Mouse (Mus musculus): ENCODE results near the gene Slc12a8. TPM values are rescaled to one million over a fixed set of nuclear protein-coding genes. Genes with fewer than 3 reads are reported as not detected.
A peak's percentile ranks its signal among the peaks of the same experiment; 100 is the strongest.

Slc12a8 gene
- total RNA-seq, 2 experiments from 2014 or later = not detected

- no peak for ATAC-seq (replicated peaks; ENCODE audit: poor library complexity)
Measured at GRCm38 (mm10) chr16:33537499-33538225, 20.5 kb downstream of the Slc12a8 start.

GRCm38 (mm10) chr16:33544346-33544745, 27.2 kb downstream of the Slc12a8 start:
- ATAC-seq (replicated peaks; ENCODE audit: poor library complexity) = no peak

DNA sequence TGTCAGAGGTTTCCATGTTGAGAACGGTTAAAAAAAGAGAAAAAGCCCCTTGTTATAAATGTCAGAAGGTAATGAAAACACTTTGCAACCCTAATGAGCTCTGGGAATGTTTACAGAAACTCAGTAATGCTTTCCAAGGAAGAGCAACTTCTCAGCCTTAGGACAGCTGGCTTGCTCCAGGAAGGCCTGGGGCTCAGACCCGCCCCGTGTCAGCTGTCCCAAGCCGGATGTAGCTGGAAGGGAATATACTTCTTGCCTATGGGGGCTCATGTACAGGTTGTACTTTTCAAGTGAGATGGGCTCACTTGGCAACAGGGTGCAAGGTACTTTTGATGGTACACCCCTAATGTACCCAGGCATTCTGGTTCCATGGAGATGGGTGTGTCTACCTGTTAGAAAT, 28.4 kb downstream of the Slc12a8 start:
- no peak for ATAC-seq (replicated peaks; ENCODE audit: poor library complexity)

DNA sequence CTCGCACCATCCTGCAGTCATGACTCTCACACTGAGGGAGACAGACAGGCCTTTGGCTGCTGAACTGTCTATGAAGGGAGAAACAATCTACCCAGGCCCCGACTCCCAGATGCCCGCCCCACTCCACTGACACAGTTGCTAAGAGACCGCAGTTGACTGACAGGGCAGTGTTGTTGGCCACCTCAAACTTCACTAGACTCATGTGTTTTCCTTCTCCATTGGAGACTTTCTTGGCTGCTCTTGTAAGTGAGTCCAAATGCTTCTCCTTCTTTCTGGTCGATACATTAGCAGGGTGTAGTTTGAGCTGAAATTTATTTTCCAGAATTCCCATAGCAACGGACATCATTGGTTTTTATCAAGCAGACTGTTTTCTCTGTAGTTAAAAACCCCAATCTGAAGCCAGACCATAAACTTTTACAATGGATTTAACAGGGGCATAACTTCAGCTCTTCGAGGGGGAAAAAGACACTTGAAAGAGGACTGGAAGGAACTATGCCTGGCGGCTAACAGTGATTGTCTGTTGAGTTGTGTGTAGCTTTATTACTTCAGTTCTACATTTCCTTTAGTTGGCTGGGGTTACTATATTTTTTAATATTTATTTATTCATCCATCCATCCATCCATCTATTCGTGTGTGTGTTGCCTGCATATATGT, 36.7 kb downstream of the Slc12a8 start:
- ATAC-seq (replicated peaks; ENCODE audit: poor library complexity) = no peak

DNA sequence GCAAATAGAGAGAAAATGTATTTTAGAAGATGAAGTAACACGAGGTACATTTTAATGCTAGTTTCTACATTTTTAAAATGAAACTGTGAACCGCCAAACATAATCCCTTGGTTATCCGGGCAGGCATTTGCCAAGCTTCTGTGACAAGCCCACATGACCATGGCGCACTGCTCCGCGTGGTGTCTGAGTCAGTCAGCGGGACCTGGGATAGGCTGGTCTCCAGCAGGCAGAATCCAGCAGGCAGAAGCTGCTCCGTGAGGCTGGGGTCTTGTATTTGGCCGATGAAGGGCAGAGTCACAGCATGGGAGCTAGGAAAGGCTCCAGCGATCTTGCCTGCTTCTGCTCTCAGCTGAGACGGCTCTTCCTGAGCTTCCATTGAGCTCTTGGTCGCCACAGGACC, 41.0 kb downstream of the Slc12a8 start:
- no peak for ATAC-seq (replicated peaks; ENCODE audit: poor library complexity)

DNA sequence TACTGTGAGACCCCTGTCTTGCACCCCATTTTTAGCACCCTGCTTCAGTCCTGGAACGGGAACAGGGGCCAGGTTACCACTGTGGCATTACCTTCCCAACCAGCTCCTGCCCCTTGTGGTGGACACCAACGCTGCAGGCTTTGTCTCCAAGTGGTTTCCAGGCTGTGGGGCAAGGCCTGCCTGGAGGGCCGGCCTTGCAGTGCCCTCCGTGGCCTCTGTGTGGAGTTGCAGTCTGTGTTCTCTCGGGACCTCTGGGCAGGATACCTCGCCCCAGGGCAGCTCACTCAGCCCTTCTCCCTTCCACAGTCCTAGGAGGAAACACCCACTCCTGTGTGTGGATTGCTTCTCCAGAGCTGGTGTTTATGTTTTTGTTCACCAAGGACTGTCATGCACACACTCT, 43.2 kb downstream of the Slc12a8 start:
- peak; percentile 100 for ATAC-seq (replicated peaks; ENCODE audit: poor library complexity)

DNA sequence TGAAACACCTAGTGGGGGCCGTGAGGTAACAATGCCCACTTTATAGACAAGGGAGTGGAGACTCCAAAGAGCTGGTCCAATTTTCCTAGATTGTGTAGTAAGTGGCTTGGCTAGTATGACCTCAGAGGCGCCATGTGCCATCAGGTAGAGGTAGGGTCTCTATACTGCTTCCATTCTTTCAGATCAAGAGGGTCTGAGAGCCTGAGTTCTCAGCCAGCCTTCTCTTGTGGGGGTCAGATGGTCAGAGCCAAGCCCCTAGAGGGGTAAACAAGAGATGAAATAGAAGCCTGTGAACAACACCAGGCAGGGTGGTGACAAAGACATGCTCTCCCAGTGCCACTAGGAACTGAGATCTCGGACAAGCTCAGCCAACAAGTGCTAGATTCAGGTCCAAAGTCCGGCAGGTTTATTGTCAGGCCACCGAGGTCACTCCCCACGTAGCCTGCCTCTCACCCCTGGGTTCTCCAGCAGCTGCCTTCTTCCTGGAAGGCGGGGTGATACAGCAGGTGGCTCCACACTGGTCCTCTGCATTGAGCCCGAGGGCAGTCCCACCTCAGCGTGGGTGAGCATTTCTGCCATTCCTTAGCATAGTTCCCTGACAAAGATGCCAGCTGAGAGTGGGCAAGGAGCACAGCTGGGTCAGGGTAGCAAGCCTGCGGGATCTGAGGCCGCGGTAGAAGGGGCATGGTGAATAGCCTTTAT, 44.3 kb downstream of the Slc12a8 start:
- no peak for ATAC-seq (replicated peaks; ENCODE audit: poor library complexity)

DNA sequence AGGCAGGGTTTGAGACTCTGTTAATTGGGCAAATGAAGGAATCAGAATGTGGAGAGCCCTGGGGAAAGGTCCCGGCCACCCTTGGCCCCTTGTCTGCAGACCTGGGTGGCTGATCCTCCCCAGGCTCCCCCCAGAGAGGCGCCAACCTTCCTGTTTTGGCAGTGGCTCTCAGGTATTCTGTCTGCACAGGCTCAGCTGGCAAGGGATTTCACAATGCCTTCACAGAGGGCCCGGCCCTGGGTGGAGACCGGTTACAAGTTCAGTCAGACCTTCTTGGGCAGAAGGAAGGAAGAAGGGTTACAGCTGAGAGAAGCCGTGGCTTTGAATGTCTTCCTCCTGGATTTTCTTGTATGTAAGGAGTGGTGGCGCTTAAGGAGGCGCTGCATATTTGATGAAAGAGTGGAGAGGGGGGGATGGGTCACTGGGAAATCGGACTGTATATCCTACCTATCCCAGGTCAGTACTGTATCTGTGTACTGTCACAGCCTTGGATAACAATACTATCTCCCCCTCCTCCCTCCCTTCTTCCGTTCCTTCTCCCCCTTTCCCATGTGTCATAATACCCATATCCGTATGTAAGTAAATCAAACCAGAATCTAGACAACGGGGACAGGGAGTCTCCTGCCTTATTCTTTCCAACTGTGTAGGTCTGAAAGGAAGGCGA, 45.9 kb downstream of the Slc12a8 start:
- peak; percentile 45 for ATAC-seq (replicated peaks; ENCODE audit: poor library complexity)

- no peak for ATAC-seq (replicated peaks; ENCODE audit: poor library complexity)
Measured at GRCm38 (mm10) chr16:33563538-33564013, 46.4 kb downstream of the Slc12a8 start.

GRCm38 (mm10) chr16:33566467-33566866, 49.3 kb downstream of the Slc12a8 start:
- no peak for ATAC-seq (replicated peaks; ENCODE audit: poor library complexity)

DNA sequence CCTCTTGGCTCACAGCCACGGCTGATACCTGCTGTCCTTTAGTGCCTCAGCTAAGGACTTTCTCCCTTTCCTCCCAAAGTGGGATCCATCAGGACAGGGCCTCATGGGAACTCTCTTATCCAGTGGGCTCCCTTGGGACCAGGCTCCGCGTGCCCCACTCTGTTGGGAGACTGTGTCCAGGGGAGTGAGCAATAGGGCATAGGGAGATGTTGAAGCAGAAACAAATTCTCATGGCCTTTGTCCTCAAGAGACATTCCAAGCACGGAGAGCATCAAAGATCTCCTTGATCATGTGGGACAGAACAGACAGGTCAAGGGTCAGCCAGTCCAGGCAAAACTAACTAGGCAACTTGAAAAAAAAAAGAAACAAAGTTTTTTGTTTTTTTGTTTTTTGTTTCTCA, 50.6 kb downstream of the Slc12a8 start:
- ATAC-seq (replicated peaks; ENCODE audit: poor library complexity) = no peak

DNA sequence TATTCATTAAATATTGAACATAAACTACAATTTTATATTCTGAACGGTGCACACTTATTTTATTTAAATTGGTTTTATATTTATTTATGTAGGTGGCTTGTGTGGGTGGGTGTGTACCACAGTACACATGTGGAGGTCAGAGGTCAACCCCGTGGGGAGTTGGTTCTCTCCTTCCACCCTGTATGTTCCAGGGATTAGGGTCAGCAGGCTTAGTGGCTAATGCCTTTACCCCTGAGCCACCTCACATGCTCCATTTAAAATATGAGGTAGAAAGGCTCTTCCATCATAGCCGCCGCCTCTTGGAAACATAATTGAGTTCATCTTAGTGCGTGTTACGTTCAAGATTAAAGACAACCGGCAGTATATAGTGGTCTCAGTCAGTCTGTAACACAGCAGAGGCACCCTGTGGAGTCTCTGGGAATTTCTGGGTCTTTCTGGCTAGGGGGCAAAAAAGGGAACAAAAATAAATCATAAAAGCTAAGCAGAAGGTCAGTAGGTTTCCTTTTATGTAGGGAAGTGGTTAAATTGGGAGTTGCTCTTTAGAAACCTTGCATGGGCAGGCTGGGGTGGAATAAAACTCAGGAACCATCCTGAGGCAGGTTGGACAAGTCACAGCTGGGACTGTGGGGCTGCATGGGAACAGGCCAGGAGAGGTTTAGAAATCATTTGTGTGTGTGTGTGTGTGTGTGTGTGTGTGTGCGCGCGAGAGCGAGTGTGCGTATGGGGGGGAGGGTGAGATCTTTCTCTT, 51.3 kb downstream of the Slc12a8 start:
- ATAC-seq (replicated peaks; ENCODE audit: poor library complexity) = peak; percentile 57

DNA sequence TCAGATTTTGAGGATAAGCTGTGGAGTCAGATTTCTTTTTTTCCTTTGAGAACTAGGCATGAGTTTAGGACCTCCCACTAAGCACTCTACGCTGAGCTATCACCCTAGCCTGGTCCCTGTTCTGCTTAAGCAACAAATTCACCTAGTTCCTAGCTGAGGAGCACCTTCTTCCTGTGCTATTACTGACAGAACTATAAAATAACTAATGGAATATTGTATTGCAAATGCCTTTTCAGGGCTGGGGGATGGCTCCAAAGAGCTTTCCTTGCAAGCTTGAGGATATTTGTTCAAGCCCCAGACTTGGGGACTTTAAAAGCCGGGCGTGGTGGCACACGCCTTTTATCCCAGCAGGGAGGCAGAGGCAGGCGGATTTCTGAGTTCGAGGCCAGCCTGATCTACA, 55.5 kb downstream of the Slc12a8 start:
- ATAC-seq (replicated peaks; ENCODE audit: poor library complexity) = no peak

GRCm38 (mm10) chr16:33573703-33574102, 56.6 kb downstream of the Slc12a8 start:
- ATAC-seq (replicated peaks; ENCODE audit: poor library complexity) = peak; percentile 80

GRCm38 (mm10) chr16:33575728-33576127, 58.6 kb downstream of the Slc12a8 start:
- ATAC-seq (replicated peaks; ENCODE audit: poor library complexity) = no peak

- ATAC-seq (replicated peaks; ENCODE audit: poor library complexity) = no peak
Measured at GRCm38 (mm10) chr16:33576271-33577189, 59.4 kb downstream of the Slc12a8 start.

- ATAC-seq (replicated peaks; ENCODE audit: poor library complexity) = no peak
Measured at GRCm38 (mm10) chr16:33578462-33578861, 61.3 kb downstream of the Slc12a8 start.

GRCm38 (mm10) chr16:33580331-33580730, 63.2 kb downstream of the Slc12a8 start:
- ATAC-seq (replicated peaks; ENCODE audit: poor library complexity) = no peak

DNA sequence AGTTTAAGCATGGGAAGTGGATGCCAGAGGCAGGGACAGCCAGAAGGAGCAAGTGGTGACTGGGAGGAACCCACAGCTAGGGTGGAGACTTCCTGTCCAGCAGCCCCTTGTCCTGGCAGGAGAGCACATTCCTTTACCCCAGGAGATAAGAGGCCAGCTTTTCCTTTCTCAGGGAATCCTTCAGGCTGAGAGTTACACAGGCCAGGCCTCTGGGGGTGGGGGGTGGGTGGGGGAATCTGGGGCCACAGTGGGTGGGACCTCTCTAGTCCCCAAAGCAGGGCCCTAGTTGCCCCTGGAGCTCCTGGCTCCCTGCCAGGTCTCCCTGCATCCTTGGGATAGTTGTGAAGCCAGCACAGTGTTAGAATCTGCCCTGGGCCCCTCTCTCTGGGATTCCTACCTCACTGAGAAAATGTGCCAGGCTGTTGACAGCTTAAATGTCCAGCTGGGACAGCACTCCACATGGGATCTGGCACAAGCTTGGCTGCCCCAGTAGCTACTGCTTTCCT, 63.7 kb downstream of the Slc12a8 start:
- no peak for ATAC-seq (replicated peaks; ENCODE audit: poor library complexity)
